Mouse (Mus musculus): ENCODE measurements around the gene Ckm. TPM values are rescaled to one million over a fixed set of nuclear protein-coding genes. Genes with fewer than 3 reads are reported as not detected.

Gene Ckm
- polyA plus RNA-seq, 1 experiment, result 1,561 TPM

DNA sequence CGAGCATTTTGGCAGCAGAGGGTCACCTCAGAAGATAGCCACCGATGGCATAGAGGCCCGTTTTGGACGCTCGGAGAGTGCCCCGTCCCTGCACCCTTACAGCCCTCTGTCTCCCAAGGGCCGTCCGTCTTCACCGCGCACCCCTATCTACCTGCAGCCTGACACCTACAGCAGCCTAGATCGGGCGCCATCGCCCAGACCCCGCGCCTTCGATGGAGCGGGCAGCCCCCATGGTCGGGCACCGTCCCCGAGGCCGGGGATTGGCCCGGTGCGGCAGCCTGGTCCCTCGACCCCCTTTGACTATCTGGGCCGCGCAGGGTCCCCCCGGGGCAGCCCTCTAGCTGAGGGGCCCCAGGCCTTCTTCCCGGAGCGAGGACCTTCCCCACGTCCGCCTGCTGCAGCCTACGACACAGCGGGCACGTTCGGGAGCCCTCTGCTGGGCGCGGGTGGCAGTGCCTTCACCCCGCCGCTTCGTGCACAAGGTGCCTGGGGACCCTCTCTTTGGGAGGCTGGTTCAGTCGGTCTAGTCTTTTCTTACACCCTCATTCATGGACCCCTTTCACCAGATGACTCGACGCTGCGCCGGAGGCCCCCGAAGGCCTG, 34.7 kb upstream of the Ckm start:
- no peak overlapping the region for H3K4me3 ChIP-seq
- H3ac ChIP-seq (ENCODE audit: control insufficient read depth, insufficient read length), result no peak overlapping the region
- H3K36me3 ChIP-seq (ENCODE audit: control insufficient read depth, insufficient read depth), result peaks cover 5% of the 10 kb centered on the region
- H3K27me3 ChIP-seq (ENCODE audit: control insufficient read depth, insufficient read depth, insufficient read length), result no peaks in the 10 kb centered on the region
- no peak overlapping the region for H3K4me2 ChIP-seq (ENCODE audit: low read depth)
- no peak for TF ChIP-seq TCF3 (IDR thresholded peaks at IDR 0.05; ENCODE audit: insufficient read length, low read depth)
- TF ChIP-seq MYOD1 (IDR thresholded peaks at IDR 0.05; ENCODE audit: control insufficient read depth in 1 of 3, insufficient read length in 2 of 3, low read depth in 2 of 3), result no peak
- no peak for TF ChIP-seq MYOG (IDR thresholded peaks at IDR 0.05; ENCODE audit: control insufficient read depth in 1 of 3, insufficient read depth in 1 of 3, insufficient read length in 2 of 3, low read depth in 2 of 3)
- no peak for TF ChIP-seq SRF (IDR thresholded peaks at IDR 0.05; ENCODE audit: control insufficient read depth, insufficient read length, low read depth)
- TF ChIP-seq REST (IDR thresholded peaks at IDR 0.05; ENCODE audit: insufficient read depth, insufficient read length), result no peak
- no peak for TF ChIP-seq TCF12 (IDR thresholded peaks at IDR 0.05; ENCODE audit: insufficient read depth, poor library complexity, severe bottlenecking)
- no peak for TF ChIP-seq USF1 (IDR thresholded peaks at IDR 0.05; ENCODE audit: low read depth)
- TF ChIP-seq MAX (IDR thresholded peaks at IDR 0.05; ENCODE audit: low read depth), result no peak
- TF ChIP-seq CEBPB (IDR thresholded peaks at IDR 0.05; ENCODE audit: insufficient read depth, poor library complexity, severe bottlenecking), result no peak
- no peak for TF ChIP-seq POLR2AphosphoS2 (IDR thresholded peaks at IDR 0.05; ENCODE audit: insufficient read length, low read depth)
- no peak for TF ChIP-seq POLR2A (IDR thresholded peaks at IDR 0.05; ENCODE audit: insufficient read length, low read depth)
- TF ChIP-seq E2F4 (IDR thresholded peaks at IDR 0.05; ENCODE audit: insufficient read depth), result no peak
- peaks cover 16% of the 10 kb centered on the region for H3K79me2 ChIP-seq (ENCODE audit: control insufficient read depth, insufficient read depth)

- Histone ChIP-seq H3K4me2 (ENCODE audit: low read depth) (no peak overlapping the region), H3K4me3 (no peak overlapping the region), H3K36me3 (ENCODE audit: control insufficient read depth, insufficient read depth) (peaks cover 5% of the 10 kb centered on the region), H3K79me2 (ENCODE audit: control insufficient read depth, insufficient read depth) (no peaks in the 10 kb centered on the region), H3ac (ENCODE audit: control insufficient read depth, insufficient read length) (no peak overlapping the region), H3K27me3 (ENCODE audit: control insufficient read depth, insufficient read depth, insufficient read length) (no peaks in the 10 kb centered on the region)
- TF ChIP-seq MYOD1 (IDR thresholded peaks at IDR 0.05; ENCODE audit: control insufficient read depth in 1 of 3, insufficient read length in 2 of 3, low read depth in 2 of 3) (no peak), TCF3 (IDR thresholded peaks at IDR 0.05; ENCODE audit: insufficient read length, low read depth) (no peak), MAX (IDR thresholded peaks at IDR 0.05; ENCODE audit: low read depth) (no peak), CEBPB (IDR thresholded peaks at IDR 0.05; ENCODE audit: insufficient read depth, poor library complexity, severe bottlenecking) (no peak), SRF (IDR thresholded peaks at IDR 0.05; ENCODE audit: control insufficient read depth, insufficient read length, low read depth) (no peak), POLR2A (IDR thresholded peaks at IDR 0.05; ENCODE audit: insufficient read length, low read depth) (no peak), POLR2AphosphoS2 (IDR thresholded peaks at IDR 0.05; ENCODE audit: insufficient read length, low read depth) (no peak), TCF12 (IDR thresholded peaks at IDR 0.05; ENCODE audit: insufficient read depth, poor library complexity, severe bottlenecking) (no peak), MYOG (IDR thresholded peaks at IDR 0.05; ENCODE audit: control insufficient read depth in 1 of 3, insufficient read depth in 1 of 3, insufficient read length in 2 of 3, low read depth in 2 of 3) (no peak), REST (IDR thresholded peaks at IDR 0.05; ENCODE audit: insufficient read depth, insufficient read length) (no peak), USF1 (IDR thresholded peaks at IDR 0.05; ENCODE audit: low read depth) (no peak), E2F4 (IDR thresholded peaks at IDR 0.05; ENCODE audit: insufficient read depth) (no peak)
Measured at GRCm38 (mm10) chr7:19373367-19373766, 31.2 kb upstream of the Ckm start.

DNA sequence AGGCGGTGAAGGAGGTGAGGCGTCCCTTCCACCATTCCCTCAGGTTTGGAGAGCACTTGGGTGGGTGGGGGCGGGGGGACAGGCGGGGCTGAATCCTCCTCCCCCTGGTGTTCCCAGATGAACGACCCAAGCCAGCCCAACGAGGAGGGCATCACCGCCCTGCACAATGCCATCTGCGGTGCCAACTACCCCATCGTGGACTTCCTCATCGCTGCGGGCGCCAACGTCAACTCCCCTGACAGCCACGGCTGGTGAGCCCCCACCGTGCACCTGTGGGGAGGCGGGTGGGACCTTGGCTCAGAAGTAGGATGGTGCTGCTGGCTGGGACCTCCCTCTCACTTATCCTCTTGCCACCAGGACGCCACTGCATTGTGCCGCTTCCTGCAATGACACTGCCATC, 29.2 kb upstream of the Ckm start:
- Histone ChIP-seq H3ac (ENCODE audit: control insufficient read depth, insufficient read length) (no peak overlapping the region), H3K4me2 (ENCODE audit: low read depth) (no peak overlapping the region), H3K27me3 (ENCODE audit: control insufficient read depth, insufficient read depth, insufficient read length) (no peaks in the 10 kb centered on the region), H3K36me3 (ENCODE audit: control insufficient read depth, insufficient read depth) (peaks cover 5% of the 10 kb centered on the region), H3K4me3 (no peak overlapping the region), H3K79me2 (ENCODE audit: control insufficient read depth, insufficient read depth) (no peaks in the 10 kb centered on the region)
- TF ChIP-seq MYOG (IDR thresholded peaks at IDR 0.05; ENCODE audit: control insufficient read depth in 1 of 3, insufficient read depth in 1 of 3, insufficient read length in 2 of 3, low read depth in 2 of 3), result no peak
- TF ChIP-seq REST (IDR thresholded peaks at IDR 0.05; ENCODE audit: insufficient read depth, insufficient read length), result no peak
- TF ChIP-seq SRF (IDR thresholded peaks at IDR 0.05; ENCODE audit: control insufficient read depth, insufficient read length, low read depth), result no peak
- TF ChIP-seq POLR2AphosphoS2 (IDR thresholded peaks at IDR 0.05; ENCODE audit: insufficient read length, low read depth), result no peak
- no peak for TF ChIP-seq TCF12 (IDR thresholded peaks at IDR 0.05; ENCODE audit: insufficient read depth, poor library complexity, severe bottlenecking)
- TF ChIP-seq CEBPB (IDR thresholded peaks at IDR 0.05; ENCODE audit: insufficient read depth, poor library complexity, severe bottlenecking), result no peak
- TF ChIP-seq MYOD1 (IDR thresholded peaks at IDR 0.05; ENCODE audit: control insufficient read depth in 1 of 3, insufficient read length in 2 of 3, low read depth in 2 of 3), result no peak
- TF ChIP-seq POLR2A (IDR thresholded peaks at IDR 0.05; ENCODE audit: insufficient read length, low read depth), result no peak
- no peak for TF ChIP-seq E2F4 (IDR thresholded peaks at IDR 0.05; ENCODE audit: insufficient read depth)
- TF ChIP-seq MAX (IDR thresholded peaks at IDR 0.05; ENCODE audit: low read depth), result no peak
- no peak for TF ChIP-seq USF1 (IDR thresholded peaks at IDR 0.05; ENCODE audit: low read depth)
- TF ChIP-seq TCF3 (IDR thresholded peaks at IDR 0.05; ENCODE audit: insufficient read length, low read depth), result no peak

DNA sequence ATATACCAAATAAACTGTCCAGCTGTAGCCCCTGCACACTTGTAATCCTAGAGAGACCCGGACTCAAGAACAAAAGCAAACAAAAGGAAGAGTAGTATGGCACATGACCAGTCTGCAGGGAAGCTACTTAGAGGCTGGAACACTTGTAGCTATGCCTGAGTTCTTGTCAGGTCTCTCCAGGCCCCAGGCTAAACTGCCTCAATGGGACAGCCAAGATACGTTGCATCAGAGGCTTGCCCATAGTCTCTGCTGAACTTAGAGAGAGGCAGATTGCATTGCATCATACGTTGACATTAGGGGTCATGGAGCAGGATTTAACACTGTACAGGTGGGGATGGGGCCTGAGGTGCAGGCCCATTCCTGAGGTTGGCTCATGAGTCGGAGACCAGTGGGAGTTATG, 28.6 kb upstream of the Ckm start:
- TF ChIP-seq USF1 (IDR thresholded peaks at IDR 0.05; ENCODE audit: low read depth), result no peak
- TF ChIP-seq E2F4 (IDR thresholded peaks at IDR 0.05; ENCODE audit: insufficient read depth), result no peak
- TF ChIP-seq REST (IDR thresholded peaks at IDR 0.05; ENCODE audit: insufficient read depth, insufficient read length), result no peak
- TF ChIP-seq TCF12 (IDR thresholded peaks at IDR 0.05; ENCODE audit: insufficient read depth, poor library complexity, severe bottlenecking), result no peak
- no peak for TF ChIP-seq TCF3 (IDR thresholded peaks at IDR 0.05; ENCODE audit: insufficient read length, low read depth)
- TF ChIP-seq MYOG (IDR thresholded peaks at IDR 0.05; ENCODE audit: control insufficient read depth in 1 of 3, insufficient read depth in 1 of 3, insufficient read length in 2 of 3, low read depth in 2 of 3), result no peak
- TF ChIP-seq POLR2A (IDR thresholded peaks at IDR 0.05; ENCODE audit: insufficient read length, low read depth), result no peak
- TF ChIP-seq CEBPB (IDR thresholded peaks at IDR 0.05; ENCODE audit: insufficient read depth, poor library complexity, severe bottlenecking), result no peak
- no peaks in the 10 kb centered on the region for H3K79me2 ChIP-seq (ENCODE audit: control insufficient read depth, insufficient read depth)
- H3K27me3 ChIP-seq (ENCODE audit: control insufficient read depth, insufficient read depth, insufficient read length), result no peaks in the 10 kb centered on the region
- H3K4me2 ChIP-seq (ENCODE audit: low read depth), result no peak overlapping the region
- peaks cover 5% of the 10 kb centered on the region for H3K36me3 ChIP-seq (ENCODE audit: control insufficient read depth, insufficient read depth)
- H3K4me3 ChIP-seq, result no peak overlapping the region
- no peak overlapping the region for H3ac ChIP-seq (ENCODE audit: control insufficient read depth, insufficient read length)

Data from myocyte (in vitro differentiated cells).